11 mouse cellular contexts compared by ENCODE assay signal in the genomic region with DNA sequence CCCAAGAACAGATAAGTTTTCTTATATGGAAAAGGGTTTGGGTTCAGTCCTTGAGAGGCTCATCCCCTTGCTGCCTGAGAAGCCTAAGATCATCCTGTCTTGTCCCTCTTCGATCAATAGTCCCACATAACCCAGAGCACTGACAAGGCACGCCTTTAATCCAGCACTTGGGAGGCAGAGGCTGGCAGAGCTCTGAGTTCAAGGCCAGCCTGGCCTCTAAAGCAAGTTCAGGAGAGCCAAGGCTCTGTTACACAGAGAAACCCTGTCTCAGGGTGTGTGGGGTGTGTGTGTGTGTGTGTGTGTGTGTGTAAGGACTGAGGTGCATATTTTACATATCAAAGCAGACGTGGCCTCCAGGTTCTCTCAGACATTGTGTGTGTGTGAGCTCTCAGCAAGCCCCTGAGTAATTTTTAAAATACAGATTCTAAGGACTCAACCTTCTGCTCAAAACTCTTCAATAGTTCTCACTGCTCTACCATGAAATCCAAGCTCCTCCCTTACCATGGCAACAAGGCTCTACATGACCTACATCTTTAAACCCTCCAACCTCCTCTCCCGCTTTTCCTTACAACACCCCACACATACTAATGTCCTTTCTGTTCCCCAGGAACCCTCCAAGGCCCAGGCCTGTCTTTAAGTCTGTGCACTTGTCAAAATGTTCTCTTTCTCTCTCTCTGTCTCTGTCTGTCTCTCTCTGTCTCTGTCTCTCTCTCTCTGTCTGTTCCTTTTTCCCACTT. TPM values are rescaled to one million over a fixed set of nuclear protein-coding genes. Genes with fewer than 3 reads are reported as not detected.
DNase-seq lines count a peak whose midpoint lies in the region; ATAC-seq and TF ChIP-seq lines count a peak whose summit lies in the region.
"Had no signal": no experiment of that assay in that cellular context is flagged by ENCODE, and none has a peak within 500 bp of the region (broad histone marks: within the 10 kb centered on the region; RNA-seq: fewer than 3 reads in every experiment).

No protein-coding gene starts in this region.

- H3K4me3 ChIP-seq in left cerebral cortex, adult 2 months = no peak overlapping the region
- no peak overlapping the region for H3K4me3 ChIP-seq in hindbrain, embryonic 14.5 days (replicated peaks; ENCODE audit: low read length)
- H3K4me3 ChIP-seq in myocyte = no peak overlapping the region

- 68% methylated on average over 4 of the region's 4 CpGs for WGBS in hindbrain, embryonic 14.5 days

- peak; percentile 51 to 65 for DNase-seq in adrenal gland, adult (ENCODE audit: inconsistent age in 2 of 2, low spot score in 1 of 2)
- DNase-seq in adrenal gland, adult 18-20 months (ENCODE audit: low spot score in 2 of 2) = no peak
- no peak for DNase-seq in left cerebral cortex, adult 2 months (ENCODE audit: extremely low spot score in 1 of 2, low spot score in 2 of 2)
- no peak for DNase-seq in left cerebral cortex, adult 11 months (ENCODE audit: low spot score)
- no peak for DNase-seq in hindbrain, embryonic 14.5 days (ENCODE audit: low spot score)
- DNase-seq in lung, adult 18-20 months = no peak
- no peak for DNase-seq in thymus, postnatal 4 days
- DNase-seq: cerebellum, adult 8-10 months; kidney, postnatal 14 days; thymus, postnatal 25 days had no signal

- no peaks in the 10 kb centered on the region for H3K27me3 ChIP-seq in hindbrain, embryonic 14.5 days (ENCODE audit: control insufficient read depth, insufficient read depth, low read length)
- H3K27me3 ChIP-seq in myocyte (ENCODE audit: control insufficient read depth, insufficient read depth, insufficient read length) = no peaks in the 10 kb centered on the region

- H3K4me2 ChIP-seq in hindbrain, embryonic 14.5 days (replicated peaks) = peak overlapping the region; percentile 6; the same call in 1 of the 2 replicates
- peak overlapping the region; percentile 2 for H3K4me2 ChIP-seq in myocyte (ENCODE audit: low read depth)

- H3K4me1 ChIP-seq in hindbrain, embryonic 14.5 days (replicated peaks; ENCODE audit: control insufficient read depth, insufficient read depth, low read length) = peaks cover 44% of the 10 kb centered on the region

- TF ChIP-seq POLR2A in myocyte (IDR thresholded peaks at IDR 0.05; ENCODE audit: insufficient read length, low read depth) = no peak

- intact Hi-C loops in left cerebral cortex, adult 2 months (cut with DNase I) = no loop called here

- no peak for ATAC-seq in hindbrain, embryonic 14.5 days (ENCODE audit: low FRiP score)

- H3K9ac ChIP-seq in hindbrain, embryonic 14.5 days = no peak overlapping the region

- no peak overlapping the region for H3ac ChIP-seq in myocyte (ENCODE audit: control insufficient read depth, insufficient read length)

- 0 out of 2 replicates have a peak, but pooled peaks cover 4% of the 10 kb centered on the region for H3K36me3 ChIP-seq in hindbrain, embryonic 14.5 days (replicated peaks; ENCODE audit: control insufficient read depth, insufficient read depth)
- no peaks in the 10 kb centered on the region for H3K36me3 ChIP-seq in myocyte (ENCODE audit: control insufficient read depth, insufficient read depth)

- no peak for TF ChIP-seq CTCF in left cerebral cortex, adult 2 months (IDR thresholded peaks at IDR 0.05)

- no peaks in the 10 kb centered on the region for H3K9me3 ChIP-seq in hindbrain, embryonic 14.5 days (ENCODE audit: control insufficient read depth, low read length)

- peak overlapping the region; percentile 67 for H3K27ac ChIP-seq in left cerebral cortex, adult 2 months
- peak overlapping the region; percentile 43; the same call in 1 of the 2 replicates for H3K27ac ChIP-seq in hindbrain, embryonic 14.5 days

- peaks cover 51% of the 10 kb centered on the region for H3K79me2 ChIP-seq in myocyte (ENCODE audit: control insufficient read depth, insufficient read depth)

TF ChIP-seq in myocyte, 11 proteins besides CTCF, POLR2A, EP300 and RAD21:
- no peak for TF ChIP-seq E2F4 (IDR thresholded peaks at IDR 0.05; ENCODE audit: insufficient read depth)
- TF ChIP-seq MYOD1 (IDR thresholded peaks at IDR 0.05; ENCODE audit: control insufficient read depth in 1 of 3, insufficient read length in 2 of 3, low read depth in 2 of 3) = no peak
- TF ChIP-seq CEBPB (IDR thresholded peaks at IDR 0.05; ENCODE audit: insufficient read depth, poor library complexity, severe bottlenecking) = no peak
- TF ChIP-seq TCF3 (IDR thresholded peaks at IDR 0.05; ENCODE audit: insufficient read length, low read depth) = no peak
- no peak for TF ChIP-seq TCF12 (IDR thresholded peaks at IDR 0.05; ENCODE audit: insufficient read depth, poor library complexity, severe bottlenecking)
- no peak for TF ChIP-seq USF1 (IDR thresholded peaks at IDR 0.05; ENCODE audit: low read depth)
- TF ChIP-seq MYOG (IDR thresholded peaks at IDR 0.05; ENCODE audit: control insufficient read depth in 1 of 3, insufficient read depth in 1 of 3, insufficient read length in 2 of 3, low read depth in 2 of 3) = no peak
- TF ChIP-seq REST (IDR thresholded peaks at IDR 0.05; ENCODE audit: insufficient read depth, insufficient read length) = no peak

RNA-seq across cellular contexts. Expression of a gene that starts 5.1 kb away (rescaled TPM):
- 100 to 1,000 TPM; 216 to 368 TPM for total RNA-seq in adrenal gland, adult 18-20 months (2021)
- 100 to 1,000 TPM; 148 to 158 TPM for total RNA-seq in left cerebral cortex, adult 2 months (2021)
- polyA plus RNA-seq in hindbrain, embryonic 14.5 days (2014; fragmentation: Nextera tagmentation; extraction: Ambion mirVana) = 149 and 185 TPM in 2 replicates
- polyA plus RNA-seq in myocyte (2012; fragmentation: generic; extraction: Trizol) = 13.7 TPM

RNA-seq across cellular contexts. Expression of a gene that starts 15.8 kb away (rescaled TPM):
- total RNA-seq in adrenal gland, adult 18-20 months (2021) = 10 to 100 TPM; 91.8 to 92.9 TPM
- 100 to 1,000 TPM; 166 to 172 TPM for total RNA-seq in left cerebral cortex, adult 2 months (2021)
- polyA plus RNA-seq in hindbrain, embryonic 14.5 days (2014; fragmentation: Nextera tagmentation; extraction: Ambion mirVana) = 33.9 and 39.5 TPM in 2 replicates
- polyA plus RNA-seq in myocyte (2012; fragmentation: generic; extraction: Trizol) = 24.4 TPM

RNA-seq across cellular contexts. Expression of a gene that starts 55.7 kb away (rescaled TPM):
- 10 to 100 TPM; 22.3 to 23.5 TPM for total RNA-seq in adrenal gland, adult 18-20 months (2021)
- total RNA-seq in left cerebral cortex, adult 2 months (2021) = 10 to 100 TPM; 19.4 to 22.2 TPM
- polyA plus RNA-seq in hindbrain, embryonic 14.5 days (2014; fragmentation: Nextera tagmentation; extraction: Ambion mirVana) = 37.6 and 39.1 TPM in 2 replicates
- polyA plus RNA-seq in myocyte (2012; fragmentation: generic; extraction: Trizol) = 19.4 TPM

Comparison
In these comparisons a context has a peak if more than half of its experiments do, and no peak if none do; other contexts are left out.
1. DNase-seq: peak in adrenal gland, adult (2 of 2); none in adrenal gland, adult 18-20 months (0 of 2), left cerebral cortex, adult 2 months (0 of 2), left cerebral cortex, adult 11 months (single experiment), hindbrain, embryonic 14.5 days (single experiment), lung, adult 18-20 months (0 of 2) and thymus, postnatal 4 days (single experiment).